Mouse (Mus musculus) cerebellum, adult 11 months (tissue): ENCODE data around the gene Snapc2.

Source experiments
- DNase-seq: peaks from one replicate; pipeline ENCODE4 v3.0.0; 2022

Gene Snapc2

DNA sequence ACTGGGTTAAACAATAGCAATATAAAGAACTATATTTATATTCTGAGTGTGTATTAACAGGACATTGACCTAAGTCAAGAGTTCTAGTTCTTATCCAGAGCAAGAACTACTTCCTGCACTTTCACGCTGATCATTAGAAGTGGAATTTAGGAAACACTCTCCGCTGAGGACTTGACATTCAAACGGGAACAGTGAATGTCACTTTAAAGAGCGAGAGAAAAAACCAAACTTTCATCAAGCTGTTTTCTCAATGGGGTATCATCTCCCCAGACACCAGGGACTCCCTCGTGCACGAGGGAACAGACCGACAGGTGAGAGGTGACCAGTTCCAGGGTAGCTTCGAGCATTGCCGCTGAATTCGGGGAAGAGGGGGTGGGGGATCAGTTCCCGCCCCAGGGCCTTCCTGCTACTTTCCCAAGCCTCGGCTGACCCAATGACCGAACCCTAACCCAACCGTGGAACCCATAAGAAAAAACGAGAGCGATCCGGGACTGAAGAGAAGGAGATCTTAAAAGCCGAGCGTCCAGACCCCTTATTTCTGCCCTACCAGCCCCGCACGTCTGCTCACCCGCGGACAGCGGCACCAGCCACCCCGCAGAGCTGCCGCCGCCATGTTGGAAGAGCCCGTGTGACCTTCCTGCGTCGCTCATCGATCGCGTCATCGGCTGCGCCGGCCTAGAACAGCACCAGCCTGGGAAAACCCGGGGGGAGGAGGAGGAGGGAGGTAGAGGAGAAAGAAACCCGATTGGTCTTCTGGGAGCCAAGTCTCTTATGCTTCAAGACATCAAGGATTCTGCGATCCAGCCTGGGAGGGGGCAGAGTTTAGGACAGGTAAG is 22.6 kb downstream of the Snapc2 start, which contains the start of gene Timm44:
Gene Timm44, minus strand, starts transcription at position 639 of the 836 bp plus-strand sequence.
- DNase-seq = peak; percentile 94

DNA sequence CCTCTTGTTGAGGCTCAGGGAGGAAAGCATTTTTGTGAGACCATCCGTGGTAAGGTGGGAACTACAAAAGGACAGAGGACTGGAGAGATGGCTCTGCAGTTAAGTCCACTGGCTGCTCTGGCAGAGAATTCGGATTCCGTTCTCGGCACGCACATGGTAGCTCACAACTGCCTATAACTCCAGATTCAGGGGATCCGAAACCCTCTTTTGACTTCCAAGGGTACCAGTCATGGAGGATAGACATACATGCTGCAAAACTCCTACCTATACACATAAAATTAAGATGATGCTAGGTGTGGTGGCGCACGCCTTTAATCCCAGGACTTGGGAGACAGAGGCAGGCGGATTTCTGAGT is 23.2 kb downstream of the Snapc2 start:
- no peak for DNase-seq

DNA sequence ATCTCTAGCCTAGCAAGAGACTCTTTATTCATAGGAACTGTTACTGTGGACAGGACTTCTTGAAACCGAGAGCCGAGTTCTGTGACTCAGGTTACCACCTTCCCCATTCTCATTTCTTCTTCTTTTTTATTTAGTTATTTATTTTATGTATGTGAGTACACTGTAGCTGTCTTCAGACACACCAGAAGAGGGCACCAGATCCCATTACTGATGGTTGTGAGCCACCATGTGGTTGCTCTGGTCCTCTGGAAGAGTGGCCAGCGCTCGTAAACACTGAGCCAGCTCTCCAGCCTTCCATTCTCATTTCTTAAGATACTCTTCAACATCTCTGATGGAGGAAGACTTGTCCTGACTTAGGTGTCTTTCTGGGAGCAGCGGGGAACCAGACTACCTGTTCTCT is 39.9 kb downstream of the Snapc2 start:
- no peak for DNase-seq

DNA sequence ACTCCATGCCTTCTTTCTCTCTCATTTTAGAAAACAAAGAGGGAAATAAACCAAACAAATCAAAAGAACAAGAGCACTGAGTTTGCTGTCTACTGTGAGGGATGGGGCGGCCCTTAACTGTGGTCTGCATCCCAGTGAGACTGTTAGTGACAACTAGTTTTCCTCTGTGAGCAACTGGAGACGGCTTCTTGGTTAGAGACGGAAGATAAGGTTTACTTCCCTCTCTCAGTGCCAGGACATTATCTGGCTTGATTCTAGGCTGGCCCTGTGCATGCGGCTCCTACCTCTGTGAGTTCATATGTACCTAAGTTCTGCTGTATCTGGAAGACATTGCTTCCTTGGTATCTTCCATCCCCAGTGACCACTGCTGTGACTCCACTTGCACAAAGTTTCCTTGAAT is 44.9 kb downstream of the Snapc2 start:
- DNase-seq = no peak

DNA sequence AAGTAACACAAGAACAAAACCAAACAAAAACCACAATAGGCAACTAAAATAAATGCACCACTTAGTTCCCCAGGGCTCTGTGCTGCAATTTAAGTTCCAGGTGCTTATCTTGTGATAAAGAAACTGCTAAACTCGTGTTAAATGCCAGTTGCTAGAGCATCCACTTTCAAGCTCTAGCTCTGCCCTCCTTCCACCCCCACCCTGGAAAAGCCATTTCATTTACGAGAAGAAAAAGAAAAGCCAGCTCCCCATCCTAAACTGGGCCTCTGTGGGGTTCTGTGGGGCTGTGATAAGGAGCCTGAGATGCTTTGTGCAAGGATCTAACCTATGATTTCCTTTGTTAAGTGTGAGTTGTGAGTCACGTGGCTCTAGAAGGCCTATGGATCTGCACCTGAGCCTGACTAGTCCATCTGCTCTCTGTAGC is 51.3 kb downstream of the Snapc2 start:
- DNase-seq = no peak
